Mouse (Mus musculus) layer of hippocampus, adult 9-11 months (tissue): Measurements from ENCODE around the gene Olfr150.
"Not testable (repeated sequence)": the region's sequence is repeated elsewhere in the genome, so short reads cannot be mapped to it uniquely, and the experiment has no call there.

Experiments used
- DNase-seq: peaks from one replicate; pipeline ENCODE4 v3.0.0; 2022

Gene Olfr150

GRCm38 (mm10) chr9:39730678-39731077 lies at the start of gene Olfr150:
Olfr150 (plus strand) TSS chr9:39730978.
- no peak for DNase-seq

DNA sequence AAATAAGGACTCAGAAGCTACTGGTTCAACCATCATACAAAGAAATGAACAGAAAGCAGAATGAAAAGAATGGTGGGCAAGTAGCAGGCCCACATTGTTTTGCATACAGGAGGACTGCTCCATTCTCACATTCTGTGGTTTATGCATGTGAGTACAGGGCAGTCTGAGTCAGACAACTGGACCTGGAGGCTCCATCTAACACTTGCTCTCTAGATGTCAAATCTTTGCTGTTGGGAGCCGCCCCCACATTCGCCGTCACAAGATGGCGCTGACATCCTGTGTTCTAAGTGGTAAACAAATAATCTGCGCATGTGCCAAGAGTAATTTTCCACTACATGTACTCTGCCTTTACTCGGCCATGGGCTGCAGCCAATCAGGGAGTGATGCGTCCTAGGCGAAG lies 29.7 kb upstream of the Olfr150 start:
- DNase-seq = not testable (repeated sequence)

DNA sequence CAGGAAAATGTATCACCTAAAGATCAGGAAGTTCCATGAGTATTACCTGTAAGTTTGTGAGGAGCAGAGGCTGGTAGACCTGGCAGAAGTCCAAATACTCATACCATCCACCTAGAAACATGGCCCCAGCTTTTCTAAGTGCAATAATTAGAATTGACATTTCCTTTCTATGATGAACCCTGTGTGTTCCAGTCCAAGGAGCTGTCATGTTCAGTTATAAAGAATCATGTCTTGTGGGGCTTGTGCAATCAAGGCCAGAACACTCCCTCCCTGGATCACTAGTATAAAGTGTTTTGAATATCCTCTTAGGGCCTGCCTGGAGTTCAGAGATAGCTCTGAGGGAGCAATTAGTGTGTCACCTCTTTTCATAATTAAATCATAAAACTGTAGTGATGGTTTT lies 23.8 kb upstream of the Olfr150 start, which contains the start of gene Olfr149:
Olfr149 (minus strand) TSS at position 101 of the 400 bp plus-strand sequence.
- no peak for DNase-seq

DNA sequence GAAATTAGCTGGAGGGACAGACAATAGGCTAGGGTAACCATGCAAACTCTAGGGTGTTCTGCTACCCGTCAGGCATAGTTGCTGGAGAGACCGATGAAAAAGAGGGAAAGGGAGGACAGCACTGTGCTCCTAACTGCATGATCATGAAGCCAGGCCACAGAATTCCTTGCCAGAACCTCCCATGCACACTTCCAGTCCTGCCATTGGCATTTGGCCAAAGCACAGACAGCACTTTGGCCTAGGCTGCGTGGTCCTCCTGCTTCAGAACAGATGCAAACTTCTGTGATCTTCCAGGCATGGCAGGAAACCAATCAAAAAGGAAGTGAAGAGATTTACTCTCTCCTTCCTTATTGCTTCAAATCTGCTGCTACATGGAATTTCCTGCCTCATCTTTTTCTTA lies 21.8 kb upstream of the Olfr150 start:
- DNase-seq = no peak

- no peak for DNase-seq
Observed at GRCm38 (mm10) chr9:39711053-39711452, 19.7 kb upstream of the Olfr150 start, which contains the start of gene Olfr965. Olfr965 (plus strand) TSS chr9:39711353.

GRCm38 (mm10) chr9:39740741-39741140 lies 10.0 kb downstream of the Olfr150 start:
- no peak for DNase-seq

DNA sequence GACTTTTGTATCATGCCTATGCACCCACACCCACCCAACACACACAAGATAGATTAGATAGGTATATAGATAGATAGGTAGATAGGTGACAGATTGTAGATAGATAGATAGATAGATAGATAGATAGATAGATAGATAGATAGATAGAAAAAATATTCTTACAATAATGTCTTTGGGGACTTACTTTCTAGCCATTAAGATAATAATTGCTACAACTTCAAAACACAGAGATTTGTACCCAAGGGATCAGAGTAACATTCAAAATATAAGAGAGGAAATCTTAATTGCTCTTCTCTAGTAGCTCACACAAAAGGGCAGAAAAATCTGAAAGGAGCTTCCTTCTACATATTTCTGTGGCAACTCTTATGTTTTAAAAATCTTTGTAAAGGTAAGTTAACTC lies 15.2 kb downstream of the Olfr150 start, which contains the start of gene Olfr967:
Olfr967 (plus strand) TSS at position 301 of the 400 bp plus-strand sequence.
- DNase-seq = no peak

DNA sequence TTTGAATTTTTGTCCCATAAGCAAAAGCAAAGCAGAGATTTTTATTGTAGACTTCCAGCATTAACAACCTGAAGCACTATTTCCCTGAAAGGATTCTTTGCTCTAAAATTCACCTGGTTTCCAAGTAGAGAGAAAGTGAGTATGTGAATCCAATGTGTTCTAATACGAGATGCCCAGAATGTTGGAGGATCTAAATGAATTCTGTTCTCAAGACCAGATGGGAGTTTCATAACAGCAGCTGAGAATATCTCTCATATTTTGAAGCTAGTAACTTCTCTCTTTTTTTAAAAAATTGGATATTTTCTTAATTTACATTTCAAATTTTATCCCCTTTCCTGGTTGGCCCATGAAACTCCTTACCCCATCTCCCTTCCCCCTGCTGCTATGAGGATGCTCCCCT lies 15.7 kb downstream of the Olfr150 start:
- DNase-seq = peak; percentile 6

DNA sequence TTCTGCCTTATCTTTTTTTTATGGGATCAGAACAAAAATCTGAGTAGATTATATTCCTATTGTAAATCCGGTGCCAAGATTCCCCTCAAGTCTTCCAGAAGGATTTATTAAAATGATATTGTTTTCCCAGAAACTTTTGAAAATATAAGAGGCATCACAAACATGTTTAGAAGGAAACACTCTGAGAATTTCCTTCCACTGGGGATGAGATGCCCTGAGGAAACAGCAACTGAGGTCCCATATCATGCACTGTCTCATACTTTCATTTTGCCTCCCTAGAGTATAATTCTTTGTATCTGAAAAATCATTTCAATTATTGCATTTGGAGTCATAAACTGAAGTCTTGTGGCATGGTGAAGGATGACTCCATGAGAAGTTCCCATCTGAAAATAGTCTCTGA lies 52.4 kb downstream of the Olfr150 start, which contains the start of gene Olfr968:
Olfr968 (minus strand) TSS at position 101 of the 400 bp plus-strand sequence.
- DNase-seq = no peak
